Mouse (Mus musculus) brain, embryonic 14.5 days (tissue): ENCODE measurements at regions not wholly inside any gene's neighbourhood (a gene's known extent, or its start where the extent isn't known, plus 50 kb on each side); places are given as distances from the start of the nearest gene placed in this dataset.

ENCODE experiments used
- DNase-seq: peaks from one replicate; pipeline ENCODE4 v3.0.0-alpha.2; 2011; ENCODE audit warnings: low read depth
- CTCF ChIP-seq: fragments of 200-500 bp; IDR thresholded peaks from 2 replicates; pipeline ENCODE4 v1.5.1; 2012; ENCODE audit warnings: inconsistent platforms, mild to moderate bottlenecking, moderate library complexity, borderline replicate concordance; ENCODE audit not compliant: insufficient read depth, insufficient read length; ENCODE audit errors: extremely low read depth
- POLR2A ChIP-seq: fragments of 200-500 bp; IDR thresholded peaks from 2 replicates; pipeline ENCODE4 v1.6.1; 2012; ENCODE audit warnings: mild to moderate bottlenecking, inconsistent platforms, borderline replicate concordance; ENCODE audit not compliant: poor library complexity, insufficient read depth, insufficient read length, severe bottlenecking; ENCODE audit errors: extremely low read depth

GRCm38 (mm10) chr7:58093523-58093922, 562.4 kb upstream of the Atp10a start:
- DNase-seq = peak; percentile 8
- TF ChIP-seq CTCF = no peak

GRCm38 (mm10) chr7:58078825-58079224, 569.0 kb upstream of the Gabra5 start:
- TF ChIP-seq CTCF = no peak
- peak; percentile 33 for DNase-seq

- TF ChIP-seq CTCF (no peak), POLR2A (no peak)
- no peak for DNase-seq
Measured at GRCm38 (mm10) chr7:58032975-58033374, 523.1 kb upstream of the Gabra5 start.

GRCm38 (mm10) chr7:58032111-58032510, 522.3 kb upstream of the Gabra5 start:
- TF ChIP-seq CTCF (no peak), POLR2A (no peak)
- peak; percentile 19 for DNase-seq

- TF ChIP-seq CTCF = no peak
- no peak for TF ChIP-seq POLR2A
- DNase-seq = peak; percentile 13
Measured at GRCm38 (mm10) chr7:57992406-57993223, 482.8 kb upstream of the Gabra5 start.

- TF ChIP-seq CTCF (no peak), POLR2A (no peak)
- DNase-seq = no peak
Measured at GRCm38 (mm10) chr7:57983192-57983591, 473.3 kb upstream of the Gabra5 start.

DNA sequence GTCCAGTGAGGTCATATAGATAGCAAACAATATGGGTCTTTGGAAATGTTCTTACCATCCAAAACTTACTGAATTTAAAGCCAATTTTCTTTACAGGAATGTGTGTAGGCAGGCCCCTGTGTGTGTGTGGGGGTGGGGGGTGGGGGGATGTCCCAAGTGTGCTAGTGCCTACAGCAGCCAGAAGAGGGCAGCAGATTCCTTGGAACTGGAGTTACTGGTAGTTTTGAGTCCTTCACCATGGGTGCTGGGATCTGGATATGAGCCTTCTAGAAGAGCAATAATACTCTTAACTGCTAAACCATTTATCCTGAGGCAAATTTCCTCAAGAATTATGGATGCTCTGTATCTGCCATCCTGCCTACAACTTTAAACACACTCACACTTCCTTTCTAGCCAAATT, 456.4 kb upstream of the Gabra5 start:
- TF ChIP-seq POLR2A (no peak), CTCF (no peak)
- DNase-seq = no peak

GRCm38 (mm10) chr7:57958871-57959270, 449.0 kb upstream of the Gabra5 start:
- DNase-seq = no peak
- TF ChIP-seq CTCF (no peak), POLR2A (no peak)
